Mouse (Mus musculus): Measurements from ENCODE around the gene Gsg1l. TPM values are rescaled to one million over a fixed set of nuclear protein-coding genes. Genes with fewer than 3 reads are reported as not detected.

Gsg1l gene
- 3.4 and 3.5 TPM in 2 replicates for polyA plus RNA-seq (2015; fragmentation: Nextera tagmentation; extraction: Ambion mirVana)

GRCm38 (mm10) chr7:126082286-126082741, at the start of gene Gsg1l:
Gene Gsg1l (minus strand): TSS chr7:126082411.
- peak within 1 kb of the TSS; percentile 66 for H3K9ac ChIP-seq
- H3K4me3 ChIP-seq = peak within 1 kb of the TSS; percentile 58
- H3K36me3 ChIP-seq (ENCODE audit: poor library complexity, severe bottlenecking) = no peaks in the 10 kb centered on the region
- no peak within 1 kb of the TSS for H3K27ac ChIP-seq
- H3K4me2 ChIP-seq = peak within 1 kb of the TSS; percentile 94
- peak; percentile 44 for ATAC-seq
- peaks cover 79% of the 10 kb centered on the region for H3K27me3 ChIP-seq
- under 1% methylated on average over 38 of the region's 49 CpGs for WGBS
- no peaks in the 10 kb centered on the region for H3K9me3 ChIP-seq (replicated peaks)
- peaks cover 55% of the 10 kb centered on the region for H3K4me1 ChIP-seq

- Histone ChIP-seq H3K9ac (no peak overlapping the region), H3K27ac (no peak overlapping the region), H3K4me1 (no peaks in the 10 kb centered on the region), H3K36me3 (ENCODE audit: poor library complexity, severe bottlenecking) (peaks cover 68% of the 10 kb centered on the region), H3K9me3 (replicated peaks) (no peaks in the 10 kb centered on the region), H3K27me3 (no peaks in the 10 kb centered on the region), H3K4me2 (no peak overlapping the region), H3K4me3 (no peak overlapping the region)
- 87% methylated on average over 2 of the region's 2 CpGs for WGBS
- no peak for ATAC-seq
Observed at GRCm38 (mm10) chr7:126127673-126128072, 45.5 kb upstream of the Gsg1l start.

GRCm38 (mm10) chr7:126126502-126126901, 44.3 kb upstream of the Gsg1l start:
- Histone ChIP-seq H3K4me2 (no peak overlapping the region), H3K27me3 (no peaks in the 10 kb centered on the region), H3K4me3 (no peak overlapping the region), H3K4me1 (no peaks in the 10 kb centered on the region), H3K27ac (no peak overlapping the region), H3K9me3 (replicated peaks) (no peaks in the 10 kb centered on the region), H3K9ac (no peak overlapping the region), H3K36me3 (ENCODE audit: poor library complexity, severe bottlenecking) (peaks cover 74% of the 10 kb centered on the region)
- 84% methylated on average over 3 of the region's 3 CpGs for WGBS
- no peak for ATAC-seq

- Histone ChIP-seq H3K27me3 (no peaks in the 10 kb centered on the region), H3K4me3 (no peak overlapping the region), H3K27ac (no peak overlapping the region), H3K4me2 (no peak overlapping the region), H3K9me3 (replicated peaks) (no peaks in the 10 kb centered on the region), H3K36me3 (ENCODE audit: poor library complexity, severe bottlenecking) (peaks cover 73% of the 10 kb centered on the region), H3K9ac (no peak overlapping the region), H3K4me1 (no peaks in the 10 kb centered on the region)
- 92% methylated on average over 4 of the region's 4 CpGs for WGBS
- ATAC-seq = no peak
Observed at GRCm38 (mm10) chr7:126121533-126121932, 39.3 kb upstream of the Gsg1l start.

GRCm38 (mm10) chr7:126119819-126120218, 37.6 kb upstream of the Gsg1l start:
- WGBS = 53% methylated on average over 6 of the region's 6 CpGs
- no peaks in the 10 kb centered on the region for H3K27me3 ChIP-seq
- no peak overlapping the region for H3K9ac ChIP-seq
- H3K4me2 ChIP-seq = no peak overlapping the region
- H3K4me3 ChIP-seq = no peak overlapping the region
- H3K36me3 ChIP-seq (ENCODE audit: poor library complexity, severe bottlenecking) = peaks cover 75% of the 10 kb centered on the region
- no peaks in the 10 kb centered on the region for H3K4me1 ChIP-seq
- no peak for ATAC-seq
- H3K27ac ChIP-seq = no peak overlapping the region
- no peaks in the 10 kb centered on the region for H3K9me3 ChIP-seq (replicated peaks)

GRCm38 (mm10) chr7:126113263-126113662, 31.1 kb upstream of the Gsg1l start:
- Histone ChIP-seq H3K4me2 (no peak overlapping the region), H3K36me3 (ENCODE audit: poor library complexity, severe bottlenecking) (peaks cover 73% of the 10 kb centered on the region), H3K4me1 (no peaks in the 10 kb centered on the region), H3K9me3 (replicated peaks) (no peaks in the 10 kb centered on the region), H3K4me3 (no peak overlapping the region), H3K9ac (no peak overlapping the region), H3K27ac (no peak overlapping the region), H3K27me3 (no peaks in the 10 kb centered on the region)
- WGBS = 85% methylated on average over 4 of the region's 4 CpGs
- no peak for ATAC-seq

GRCm38 (mm10) chr7:126111230-126111629, 29.0 kb upstream of the Gsg1l start:
- no peak for ATAC-seq
- Histone ChIP-seq H3K27ac (no peak overlapping the region), H3K4me3 (no peak overlapping the region), H3K9ac (no peak overlapping the region), H3K9me3 (replicated peaks) (no peaks in the 10 kb centered on the region), H3K36me3 (ENCODE audit: poor library complexity, severe bottlenecking) (peaks cover 88% of the 10 kb centered on the region), H3K27me3 (no peaks in the 10 kb centered on the region), H3K4me1 (no peaks in the 10 kb centered on the region), H3K4me2 (no peak overlapping the region)
- 87% methylated on average over 2 of the region's 2 CpGs for WGBS

- Histone ChIP-seq H3K4me3 (no peak overlapping the region), H3K9me3 (replicated peaks) (no peaks in the 10 kb centered on the region), H3K4me2 (no peak overlapping the region), H3K27me3 (no peaks in the 10 kb centered on the region), H3K36me3 (ENCODE audit: poor library complexity, severe bottlenecking) (peaks cover 91% of the 10 kb centered on the region), H3K9ac (no peak overlapping the region), H3K4me1 (no peaks in the 10 kb centered on the region), H3K27ac (no peak overlapping the region)
- 87% methylated on average over 3 of the region's 3 CpGs for WGBS
- ATAC-seq = no peak
Observed at GRCm38 (mm10) chr7:126109898-126110297, 27.7 kb upstream of the Gsg1l start.

- H3K4me2 ChIP-seq = no peak overlapping the region
- no peak overlapping the region for H3K27ac ChIP-seq
- no peak overlapping the region for H3K4me3 ChIP-seq
- no peaks in the 10 kb centered on the region for H3K9me3 ChIP-seq (replicated peaks)
- no peaks in the 10 kb centered on the region for H3K4me1 ChIP-seq
- WGBS = 93% methylated on average over 11 of the region's 11 CpGs
- peaks cover 90% of the 10 kb centered on the region for H3K36me3 ChIP-seq (ENCODE audit: poor library complexity, severe bottlenecking)
- no peaks in the 10 kb centered on the region for H3K27me3 ChIP-seq
- H3K9ac ChIP-seq = no peak overlapping the region
- ATAC-seq = no peak
Observed at GRCm38 (mm10) chr7:126100440-126100839, 18.2 kb upstream of the Gsg1l start.

GRCm38 (mm10) chr7:126099835-126100234, 17.6 kb upstream of the Gsg1l start:
- 87% methylated on average over 2 of the region's 2 CpGs for WGBS
- Histone ChIP-seq H3K4me3 (no peak overlapping the region), H3K4me1 (no peaks in the 10 kb centered on the region), H3K36me3 (ENCODE audit: poor library complexity, severe bottlenecking) (peaks cover 84% of the 10 kb centered on the region), H3K27ac (no peak overlapping the region), H3K9me3 (replicated peaks) (no peaks in the 10 kb centered on the region), H3K9ac (no peak overlapping the region), H3K4me2 (no peak overlapping the region), H3K27me3 (no peaks in the 10 kb centered on the region)
- ATAC-seq = no peak

GRCm38 (mm10) chr7:126099163-126099775, 17.1 kb upstream of the Gsg1l start:
- Histone ChIP-seq H3K9ac (no peak overlapping the region), H3K9me3 (replicated peaks) (no peaks in the 10 kb centered on the region), H3K27ac (no peak overlapping the region), H3K36me3 (ENCODE audit: poor library complexity, severe bottlenecking) (peaks cover 78% of the 10 kb centered on the region), H3K4me3 (no peak overlapping the region), H3K27me3 (no peaks in the 10 kb centered on the region), H3K4me2 (no peak overlapping the region), H3K4me1 (no peaks in the 10 kb centered on the region)
- 98% methylated on average over 7 of the region's 7 CpGs for WGBS
- ATAC-seq = no peak

- no peak for ATAC-seq
- Histone ChIP-seq H3K27me3 (no peaks in the 10 kb centered on the region), H3K9me3 (replicated peaks) (no peaks in the 10 kb centered on the region), H3K27ac (no peak overlapping the region), H3K36me3 (ENCODE audit: poor library complexity, severe bottlenecking) (peaks cover 61% of the 10 kb centered on the region), H3K9ac (no peak overlapping the region), H3K4me3 (no peak overlapping the region), H3K4me2 (no peak overlapping the region), H3K4me1 (no peaks in the 10 kb centered on the region)
- 86% methylated on average over 7 of the region's 9 CpGs for WGBS
Observed at GRCm38 (mm10) chr7:126097219-126097915, 15.2 kb upstream of the Gsg1l start.

Data from forebrain, embryonic 13.5 days (tissue).